Mouse (Mus musculus) activated CD4-positive, CD25-positive, alpha-beta regulatory T cell (primary cell): ENCODE measurements around the gene Camk2b. TPM values are rescaled to one million over a fixed set of nuclear protein-coding genes. Genes with fewer than 3 reads are reported as not detected.

ENCODE experiments used
- polyA plus RNA-seq, 2 experiments: library from polyadenylated mRNA; unstranded; fragments of 100-300 nt; shearing (Covaris generic); gene quantifications; one replicate each; pipeline ENCODE4 v1.2.1; 2017

Gene Camk2b
- 1 to 10 TPM; 2.1 to 8.6 TPM for polyA plus RNA-seq

GRCm38 (mm10) chr11:6066176-6066575 is at the start of gene Camk2b:
Gene Camk2b (minus strand): TSS chr11:6066362.

GRCm38 (mm10) chr11:5955546-5956276 is 110.5 kb downstream of the Camk2b start, which contains the start of gene Ykt6:
Gene Ykt6 (plus strand): TSS chr11:5955693.

GRCm38 (mm10) chr11:5949586-5950352 is 116.4 kb downstream of the Camk2b start, which contains the start of gene Gck:
Gene Gck (minus strand): TSS chr11:5950081.

Other genes with a start within 250 kb of the Camk2b start
- 10 to 100 TPM; 25.9 to 33.1 TPM for gene Polm, start 228.3 kb downstream of the Camk2b start, polyA plus RNA-seq
- gene Aebp1, start 204.4 kb downstream of the Camk2b start, polyA plus RNA-seq, result under 1 TPM; 0.25 to 0.41 TPM
- gene Pold2, start 188.1 kb downstream of the Camk2b start, polyA plus RNA-seq, result 10 to 100 TPM; 45.9 to 55.4 TPM
- gene Myl7, start 167.6 kb downstream of the Camk2b start, polyA plus RNA-seq, result under 1 TPM in 1 of 2 experiments, not detected in 1; 0.81 TPM
- gene Gck, start 116.3 kb downstream of the Camk2b start, polyA plus RNA-seq, result under 1 TPM in 1 of 2 experiments, not detected in 1; 0.20 TPM
- gene Ykt6, start 110.7 kb downstream of the Camk2b start, polyA plus RNA-seq, result 10 to 100 TPM; 49.5 to 59.3 TPM
- gene A730071L15Rik, start 133.7 kb upstream of the Camk2b start, polyA plus RNA-seq, result under 1 TPM in 1 of 2 experiments, not detected in 1; 0.23 TPM
- gene Nudcd3, start 134.1 kb upstream of the Camk2b start, polyA plus RNA-seq, result 10 to 100 TPM; 39.0 to 42.2 TPM
- gene Npc1l1, start 163.8 kb upstream of the Camk2b start, polyA plus RNA-seq, result under 1 TPM; 0.19 to 0.22 TPM
- 10 to 100 TPM; 58.0 to 82.9 TPM for gene Ddx56, start 201.4 kb upstream of the Camk2b start, polyA plus RNA-seq
- gene Tmed4, start 208.5 kb upstream of the Camk2b start, polyA plus RNA-seq, result 10 to 100 TPM; 47.8 to 78.4 TPM
- 100 to 1,000 TPM; 129 to 187 TPM for gene Ogdh, start 225.3 kb upstream of the Camk2b start, polyA plus RNA-seq